Mouse (Mus musculus) embryonic facial prominence, embryonic 10.5 days (tissue): ENCODE data around the gene Qprt. TPM values are rescaled to one million over a fixed set of nuclear protein-coding genes. Genes with fewer than 3 reads are reported as not detected.

Experiments used
- DNase-seq: peaks from one replicate; pipeline ENCODE4 v3.0.0-alpha.2; 2017; ENCODE audit warnings: low spot score
- H3K27ac ChIP-seq: fragments of 300-500 bp; sonication (generic); replicated peaks from 2 replicates; pipeline ENCODE4 v1.5.1; 2016; ENCODE audit warnings: mild to moderate bottlenecking
- H3K27me3 ChIP-seq: fragments of 300-500 bp; sonication (generic); replicated peaks from 2 replicates; pipeline ENCODE4 v1.6.1; 2016; ENCODE audit warnings: low read depth, mild to moderate bottlenecking; ENCODE audit not compliant: poor library complexity, severe bottlenecking
- H3K36me3 ChIP-seq: fragments of 300-500 bp; sonication (generic); replicated peaks from 2 replicates; pipeline ENCODE4 v1.6.1; 2016; ENCODE audit warnings: mild to moderate bottlenecking, moderate library complexity
- H3K4me1 ChIP-seq: fragments of 300-500 bp; sonication (generic); 2 replicates; pipeline ENCODE4 v1.6.1; 2016
- H3K4me3 ChIP-seq: fragments of 300-500 bp; sonication (generic); 2 replicates; pipeline ENCODE4 v1.5.1; 2016; ENCODE audit warnings: mild to moderate bottlenecking, moderate library complexity
- H3K9me3 ChIP-seq: fragments of 300-500 bp; sonication (generic); 2 replicates; pipeline ENCODE4 v1.6.1; 2016; ENCODE audit warnings: mild to moderate bottlenecking
- WGBS: fragments of 180-500 bp; shearing (Covaris S2); methylation state at CpG from one replicate; pipeline ENCODE4 v1.1.7; 2016; 5-methylcytosine and 5-hydroxymethylcytosine counted together
- polyA plus RNA-seq: library from polyadenylated mRNA; unstranded; fragments of >200 nt; fragmentation: Nextera tagmentation; extraction: Ambion mirVana; gene quantifications from 2 replicates; pipeline ENCODE4 v1.2.1, GENCODE M21; 2016

The Qprt gene
- polyA plus RNA-seq, 1 experiment from 2014 or later: 4.1 TPM

- Histone ChIP-seq H3K27ac (no peak overlapping the region; the same call in 1 of the 2 replicates), H3K36me3 (no peaks in the 10 kb centered on the region), H3K9me3 (0 out of 2 replicates have a peak, but pooled peaks cover 3% of the 10 kb centered on the region), H3K27me3 (peaks cover 40% of the 10 kb centered on the region), H3K4me1 (peaks cover 49% of the 10 kb centered on the region), H3K4me3 (no peak overlapping the region)
- DNase-seq: peak; percentile 49
- 46% methylated on average over 14 of the region's 14 CpGs for WGBS
These were observed 3.2 kb downstream of the Qprt start for GRCm38 (mm10) chr7:127118671-127119445.

GRCm38 (mm10) chr7:127117948-127118347 is 4.1 kb downstream of the Qprt start:
- no peaks in the 10 kb centered on the region for H3K9me3 ChIP-seq
- H3K4me3 ChIP-seq: no peak overlapping the region
- H3K27ac ChIP-seq: 0 out of 2 replicates have a peak overlapping the region, but pooled peaks have one; percentile 21
- H3K4me1 ChIP-seq: peaks cover 58% of the 10 kb centered on the region
- 45% methylated on average over 5 of the region's 5 CpGs for WGBS
- DNase-seq: no peak
- no peaks in the 10 kb centered on the region for H3K36me3 ChIP-seq
- H3K27me3 ChIP-seq: peaks cover 36% of the 10 kb centered on the region

- WGBS: 56% methylated on average over 11 of the region's 11 CpGs
- H3K4me1 ChIP-seq: peaks cover 53% of the 10 kb centered on the region
- no peak overlapping the region for H3K4me3 ChIP-seq
- no peak overlapping the region for H3K27ac ChIP-seq
- peaks cover 20% of the 10 kb centered on the region for H3K27me3 ChIP-seq
- H3K36me3 ChIP-seq: no peaks in the 10 kb centered on the region
- no peak for DNase-seq
- no peaks in the 10 kb centered on the region for H3K9me3 ChIP-seq
These were observed 5.6 kb downstream of the Qprt start for GRCm38 (mm10) chr7:127116331-127116935.

- DNase-seq: no peak
- H3K27ac ChIP-seq: no peak overlapping the region
- peaks cover 5% of the 10 kb centered on the region for H3K27me3 ChIP-seq
- peaks cover 51% of the 10 kb centered on the region for H3K4me1 ChIP-seq
- H3K4me3 ChIP-seq: no peak overlapping the region
- no peaks in the 10 kb centered on the region for H3K9me3 ChIP-seq
- WGBS: 81% methylated on average over 11 of the region's 11 CpGs
- no peaks in the 10 kb centered on the region for H3K36me3 ChIP-seq
These were observed 7.1 kb downstream of the Qprt start for GRCm38 (mm10) chr7:127114920-127115319.

- Histone ChIP-seq H3K27me3 (no peaks in the 10 kb centered on the region), H3K27ac (no peak overlapping the region), H3K4me1 (peaks cover 46% of the 10 kb centered on the region), H3K9me3 (no peaks in the 10 kb centered on the region), H3K36me3 (no peaks in the 10 kb centered on the region), H3K4me3 (no peak overlapping the region)
- WGBS: 63% methylated on average over 12 of the region's 12 CpGs
- DNase-seq: no peak
These were observed 8.3 kb downstream of the Qprt start for GRCm38 (mm10) chr7:127113614-127114259.

GRCm38 (mm10) chr7:127112921-127113597 is 9.0 kb downstream of the Qprt start:
- peaks cover 39% of the 10 kb centered on the region for H3K4me1 ChIP-seq
- WGBS: 53% methylated on average over 9 of the region's 9 CpGs

GRCm38 (mm10) chr7:127112251-127112841 is 9.7 kb downstream of the Qprt start:
- Histone ChIP-seq H3K4me1 (peaks cover 33% of the 10 kb centered on the region), H3K9me3 (no peaks in the 10 kb centered on the region), H3K36me3 (no peaks in the 10 kb centered on the region), H3K27me3 (no peaks in the 10 kb centered on the region), H3K4me3 (no peak overlapping the region), H3K27ac (no peak overlapping the region)
- WGBS: 85% methylated on average over 12 of the region's 12 CpGs
- DNase-seq: no peak

More at GRCm38 (mm10) chr7:127112921-127113597, 9.0 kb downstream of the Qprt start:
- H3K9me3 ChIP-seq: no peaks in the 10 kb centered on the region
- H3K36me3 ChIP-seq: no peaks in the 10 kb centered on the region
- no peak overlapping the region for H3K27ac ChIP-seq
- no peaks in the 10 kb centered on the region for H3K27me3 ChIP-seq
- H3K4me3 ChIP-seq: no peak overlapping the region
- DNase-seq: no peak

- no peaks in the 10 kb centered on the region for H3K36me3 ChIP-seq
- peaks cover 31% of the 10 kb centered on the region for H3K4me1 ChIP-seq
- WGBS: 52% methylated on average over 6 of the region's 6 CpGs
- DNase-seq: peak; percentile 73
- no peaks in the 10 kb centered on the region for H3K27me3 ChIP-seq
- no peaks in the 10 kb centered on the region for H3K9me3 ChIP-seq
- H3K27ac ChIP-seq: no peak overlapping the region
- no peak overlapping the region for H3K4me3 ChIP-seq
These were observed 10.6 kb downstream of the Qprt start for GRCm38 (mm10) chr7:127111461-127111860.

GRCm38 (mm10) chr7:127110239-127111007 is 11.6 kb downstream of the Qprt start:
- H3K27ac ChIP-seq: no peak overlapping the region
- no peaks in the 10 kb centered on the region for H3K9me3 ChIP-seq
- 52% methylated on average over 18 of the region's 18 CpGs for WGBS
- H3K36me3 ChIP-seq: no peaks in the 10 kb centered on the region
- H3K4me1 ChIP-seq: peaks cover 23% of the 10 kb centered on the region
- H3K27me3 ChIP-seq: no peaks in the 10 kb centered on the region
- peak; percentile 78 for DNase-seq
- no peak overlapping the region for H3K4me3 ChIP-seq

- Histone ChIP-seq H3K36me3 (no peaks in the 10 kb centered on the region), H3K9me3 (no peaks in the 10 kb centered on the region), H3K4me1 (peaks cover 17% of the 10 kb centered on the region), H3K27ac (0 out of 2 replicates have a peak overlapping the region, but pooled peaks have one; percentile 88), H3K4me3 (0 out of 2 replicates have a peak overlapping the region, but pooled peaks have one; percentile 54), H3K27me3 (no peaks in the 10 kb centered on the region)
- DNase-seq: no peak
- 70% methylated on average over 7 of the region's 7 CpGs for WGBS
These were observed 16.5 kb downstream of the Qprt start for GRCm38 (mm10) chr7:127105551-127105950.

GRCm38 (mm10) chr7:127104560-127105332 is 17.3 kb downstream of the Qprt start:
- peak; percentile 85 for DNase-seq
- H3K4me3 ChIP-seq: peak overlapping the region; percentile 54
- H3K9me3 ChIP-seq: no peaks in the 10 kb centered on the region
- peaks cover 13% of the 10 kb centered on the region for H3K4me1 ChIP-seq
- H3K36me3 ChIP-seq: no peaks in the 10 kb centered on the region
- peak overlapping the region; percentile 88 for H3K27ac ChIP-seq
- no peaks in the 10 kb centered on the region for H3K27me3 ChIP-seq
- 14% methylated on average over 17 of the region's 17 CpGs for WGBS
